Mouse (Mus musculus) liver, postnatal 0 days (tissue): ENCODE measurements around the gene Vps18.

ENCODE experiments used
- CTCF ChIP-seq: sonication (generic); IDR thresholded peaks from 2 replicates; pipeline ENCODE4 v1.5.1; 2016; ENCODE audit warnings: antibody characterized with exemption, low read depth
- EP300 ChIP-seq: IDR thresholded peaks from 2 replicates; pipeline ENCODE4 v1.6.1; 2016; ENCODE audit warnings: antibody characterized with exemption, low read depth, mild to moderate bottlenecking

DNA sequence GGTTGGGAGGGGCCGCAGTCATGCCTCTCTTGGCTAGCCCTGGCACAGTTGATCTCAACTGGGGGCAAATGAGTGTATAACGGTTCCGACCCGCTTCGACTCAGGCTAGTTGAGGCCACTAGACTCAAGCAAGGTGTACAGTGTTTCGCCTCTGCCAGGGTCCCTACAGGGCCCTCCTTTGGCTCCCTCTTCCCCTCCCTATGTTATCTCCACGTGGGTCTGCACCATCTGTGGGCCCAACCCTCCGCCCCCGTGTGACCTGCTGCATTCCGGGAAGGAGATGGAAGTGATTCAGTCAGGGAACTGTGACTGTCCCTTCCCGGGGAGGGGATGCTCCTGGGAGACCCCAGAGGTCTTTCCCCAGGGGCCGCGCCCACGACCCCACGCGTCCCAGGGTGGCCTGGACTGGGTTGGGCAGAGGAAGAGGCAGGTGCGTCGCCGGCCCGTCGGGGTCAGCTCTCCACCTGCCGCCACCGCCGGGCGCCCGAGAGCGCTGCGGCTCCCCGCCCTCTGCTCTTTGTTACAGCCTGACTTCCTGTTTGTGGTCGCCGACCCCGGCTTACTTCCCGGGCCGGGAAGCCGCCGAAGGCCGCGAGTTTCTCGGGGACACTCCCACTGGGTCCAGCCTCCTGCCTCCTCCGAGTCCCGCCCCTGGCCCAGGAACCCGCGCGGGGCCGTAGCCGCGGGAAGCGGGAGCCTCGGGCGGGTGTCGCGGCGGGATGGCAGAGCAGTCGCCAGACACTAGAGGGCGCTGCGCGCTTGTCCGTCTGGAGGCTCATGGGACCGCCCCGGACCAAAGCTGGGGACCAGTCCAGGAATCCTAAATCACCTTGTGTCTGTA lies 49.1 kb downstream of the Vps18 start:
- TF ChIP-seq CTCF (peak; percentile 92), EP300 (no peak)
